Mouse (Mus musculus) hindbrain, embryonic 12.5 days (tissue): ENCODE results near the gene C5ar2. TPM values are rescaled to one million over a fixed set of nuclear protein-coding genes. Genes with fewer than 3 reads are reported as not detected.
A peak's percentile ranks its signal among the peaks of the same experiment; 100 is the strongest.
"Not testable (repeated sequence)": the region's sequence is repeated elsewhere in the genome, so short reads cannot be mapped to it uniquely, and the experiment has no call there.

Experiments used
- ATAC-seq: fragments of 200-750 bp; cut with Nextera tagmentation; 2 replicates; pipeline ENCODE4 v1.8.0; 2017; ENCODE audit warnings: moderate TSS enrichment; ENCODE audit not compliant: low FRiP score
- H3K27ac ChIP-seq: fragments of 300-500 bp; sonication (generic); 2 replicates; pipeline ENCODE4 v1.5.1; 2016; ENCODE audit warnings: mild to moderate bottlenecking
- H3K27me3 ChIP-seq: fragments of 300-500 bp; sonication (generic); 2 replicates; pipeline ENCODE4 v1.6.1; 2016; ENCODE audit warnings: mild to moderate bottlenecking
- H3K36me3 ChIP-seq: fragments of 300-500 bp; sonication (generic); 2 replicates; pipeline ENCODE4 v1.6.1; 2016; ENCODE audit warnings: mild to moderate bottlenecking
- H3K4me1 ChIP-seq: fragments of 300-500 bp; sonication (generic); 2 replicates; pipeline ENCODE4 v1.6.1; 2016
- H3K4me2 ChIP-seq: fragments of 300-500 bp; sonication (generic); replicated peaks from 2 replicates; pipeline ENCODE4 v1.6.1; 2016; ENCODE audit warnings: mild to moderate bottlenecking
- H3K4me3 ChIP-seq: fragments of 300-500 bp; sonication (generic); 2 replicates; pipeline ENCODE4 v1.5.1; 2016; ENCODE audit warnings: mild to moderate bottlenecking
- H3K9ac ChIP-seq: fragments of 300-500 bp; sonication (generic); 2 replicates; pipeline ENCODE4 v1.6.1; 2016; ENCODE audit warnings: mild to moderate bottlenecking, moderate library complexity
- H3K9me3 ChIP-seq: fragments of 300-500 bp; sonication (generic); replicated peaks from 2 replicates; pipeline ENCODE4 v1.6.1; 2016; ENCODE audit warnings: mild to moderate bottlenecking
- WGBS: fragments of 180-500 bp; shearing (Covaris S2); methylation state at CpG from one replicate; pipeline ENCODE4 v1.1.7; 2016; 5-methylcytosine and 5-hydroxymethylcytosine counted together
- polyA plus RNA-seq: library from polyadenylated mRNA; unstranded; fragments of >200 nt; fragmentation: Nextera tagmentation; extraction: Ambion mirVana; gene quantifications from 2 replicates; pipeline ENCODE4 v1.2.1, GENCODE M21; 2016

The C5ar2 gene
- polyA plus RNA-seq, 1 experiment from 2014 or later, result not detected

DNA sequence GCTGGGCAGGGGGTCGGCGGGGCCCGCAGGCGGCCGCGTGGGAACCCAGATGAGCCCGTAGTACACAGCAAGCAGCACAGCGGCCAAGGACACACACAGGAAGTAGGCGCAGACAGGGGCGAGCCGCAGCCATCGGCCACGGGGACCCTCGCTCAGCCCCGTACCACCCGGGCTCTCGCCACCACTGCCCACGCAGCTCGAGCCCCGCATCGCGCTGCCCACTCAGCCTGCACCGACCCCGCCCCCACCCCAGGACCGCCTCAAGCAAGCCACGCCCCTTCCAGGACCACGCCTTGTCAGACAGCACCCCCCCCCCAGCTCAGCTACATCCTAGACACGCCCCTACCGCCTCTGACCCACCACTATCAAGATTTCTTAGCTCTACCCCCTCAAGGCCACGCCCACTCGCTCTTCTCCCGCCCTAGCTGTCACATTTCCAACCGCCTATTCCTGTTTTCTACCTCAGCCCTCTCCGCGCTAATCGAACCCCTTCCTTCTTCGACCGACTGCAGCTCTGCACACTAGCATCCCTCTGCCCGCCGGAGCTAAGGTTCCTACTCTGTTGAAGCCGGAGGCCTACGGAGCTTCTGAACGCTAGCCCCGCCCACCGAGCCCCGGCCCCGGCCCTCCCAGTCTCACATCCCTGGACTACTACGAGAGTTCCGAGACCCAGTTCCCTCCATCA is 29.3 kb upstream of the C5ar2 start, which contains the start of gene Inafm1:
TSS of gene Inafm1 (minus strand) at position 537 of the 685 bp plus-strand sequence.
- WGBS, result 2% methylated on average over 45 of the region's 49 CpGs
- H3K4me3 ChIP-seq, result peak within 1 kb of the TSS; percentile 82
- peak within 1 kb of the TSS; percentile 93 for H3K4me2 ChIP-seq
- peaks cover 28% of the 10 kb centered on the region for H3K4me1 ChIP-seq
- peak; percentile 86 for ATAC-seq
- H3K36me3 ChIP-seq, result peaks cover 31% of the 10 kb centered on the region
- no peaks in the 10 kb centered on the region for H3K9me3 ChIP-seq
- H3K27me3 ChIP-seq, result peaks cover 12% of the 10 kb centered on the region
- H3K9ac ChIP-seq, result peak within 1 kb of the TSS; percentile 88
- peak within 1 kb of the TSS; percentile 94 for H3K27ac ChIP-seq

DNA sequence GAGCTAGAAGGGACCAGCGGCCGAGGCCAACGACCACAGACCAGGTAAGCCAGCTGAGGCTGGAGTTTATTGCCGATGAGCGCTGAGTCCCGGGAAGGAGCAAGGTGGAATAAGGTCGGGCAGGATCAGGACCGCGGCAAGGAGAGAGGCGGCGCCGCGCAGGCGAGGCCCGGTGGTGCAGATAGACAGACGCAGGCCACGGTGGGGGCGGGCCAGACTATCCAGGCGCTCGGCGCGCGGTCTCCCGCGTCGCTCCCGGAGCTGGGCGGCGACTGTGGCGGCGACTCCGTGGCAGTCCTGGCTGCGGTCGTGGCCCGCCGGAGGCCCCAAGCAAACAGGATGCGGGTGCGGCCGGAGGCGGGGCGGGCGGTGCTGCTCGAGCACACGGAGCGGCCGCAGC is 28.7 kb upstream of the C5ar2 start:
- H3K27ac ChIP-seq, result peak overlapping the region; percentile 94
- peak overlapping the region; percentile 93 for H3K4me2 ChIP-seq
- peaks cover 12% of the 10 kb centered on the region for H3K27me3 ChIP-seq
- under 1% methylated on average over 43 of the region's 46 CpGs for WGBS
- no peaks in the 10 kb centered on the region for H3K9me3 ChIP-seq
- H3K4me1 ChIP-seq, result peaks cover 28% of the 10 kb centered on the region
- peak; percentile 75 for ATAC-seq
- peak overlapping the region; percentile 82 for H3K4me3 ChIP-seq
- peaks cover 25% of the 10 kb centered on the region for H3K36me3 ChIP-seq
- peak overlapping the region; percentile 88 for H3K9ac ChIP-seq

DNA sequence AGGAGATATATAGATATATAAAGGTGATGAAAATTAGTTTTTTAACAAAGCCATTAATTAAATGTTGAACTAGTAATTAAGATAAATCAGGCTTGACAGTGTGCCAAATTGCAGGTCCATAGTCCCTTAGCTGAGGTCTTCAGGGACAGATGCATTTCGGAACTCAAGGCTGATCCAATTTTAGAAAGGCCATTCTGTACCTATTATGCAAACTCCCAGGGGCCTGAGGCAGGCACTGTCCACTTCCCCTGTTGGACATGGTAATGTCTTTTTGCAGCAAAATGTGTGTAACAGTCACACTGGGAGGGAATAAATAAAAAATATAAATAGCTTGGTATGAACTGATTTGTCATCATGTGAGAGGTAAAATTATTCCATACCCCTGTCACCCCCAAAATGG is 27.2 kb upstream of the C5ar2 start:
- no peak overlapping the region for H3K27ac ChIP-seq
- 58% methylated on average over 1 of the region's 1 CpGs for WGBS
- no peaks in the 10 kb centered on the region for H3K9me3 ChIP-seq
- no peak overlapping the region for H3K9ac ChIP-seq
- ATAC-seq, result no peak
- H3K4me2 ChIP-seq, result peak overlapping the region; percentile 93
- peaks cover 11% of the 10 kb centered on the region for H3K36me3 ChIP-seq
- H3K4me3 ChIP-seq, result no peak overlapping the region
- H3K4me1 ChIP-seq, result peaks cover 28% of the 10 kb centered on the region
- peaks cover 12% of the 10 kb centered on the region for H3K27me3 ChIP-seq

DNA sequence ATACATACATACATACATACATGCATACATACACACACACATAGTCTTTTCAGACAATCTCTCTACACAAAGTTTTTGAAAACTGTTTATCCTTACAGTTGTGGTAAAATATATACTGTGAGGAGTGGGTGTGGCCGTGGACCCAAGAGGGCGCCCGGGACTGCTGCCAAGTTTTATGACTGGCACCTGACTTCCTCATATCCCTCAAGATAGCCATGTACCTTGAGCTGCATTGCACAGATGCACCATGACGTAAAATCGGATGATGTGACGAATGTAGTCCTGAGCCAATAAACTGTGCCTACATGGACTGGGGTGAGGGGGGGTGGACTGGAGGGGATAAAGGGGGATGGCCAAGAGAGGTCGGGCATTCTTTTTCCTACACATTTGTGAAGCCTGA is 22.6 kb upstream of the C5ar2 start:
- H3K27me3 ChIP-seq, H3K4me3 ChIP-seq, H3K4me1 ChIP-seq, H3K36me3 ChIP-seq, H3K27ac ChIP-seq, H3K4me2 ChIP-seq, H3K9ac ChIP-seq, ATAC-seq: not testable (repeated sequence)
- 0 out of 2 replicates have a peak, but pooled peaks cover 10% of the 10 kb centered on the region for H3K9me3 ChIP-seq
- 85% methylated on average over 7 of the region's 7 CpGs for WGBS

DNA sequence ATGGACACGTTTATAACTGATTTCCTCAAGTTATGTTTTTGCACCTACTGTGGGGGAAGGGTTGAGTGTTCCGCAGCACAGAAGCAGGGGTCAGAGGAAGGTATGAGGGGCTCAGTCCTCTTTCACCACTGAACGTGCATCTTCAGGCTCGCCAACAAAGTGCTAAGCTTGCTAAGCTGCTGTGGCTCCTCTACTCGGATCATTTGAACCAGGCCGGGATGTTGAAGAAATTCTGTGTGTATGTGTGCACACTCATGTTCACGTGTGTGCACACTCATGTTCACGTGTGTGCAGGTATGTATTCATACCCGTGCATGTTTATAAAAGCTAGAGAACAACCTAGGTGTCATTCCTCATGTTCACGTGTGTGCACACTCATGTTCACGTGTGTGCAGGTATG is 21.9 kb upstream of the C5ar2 start:
- no peak overlapping the region for H3K27ac ChIP-seq
- H3K36me3 ChIP-seq, result no peaks in the 10 kb centered on the region
- H3K9me3 ChIP-seq, result 0 out of 2 replicates have a peak, but pooled peaks cover 10% of the 10 kb centered on the region
- WGBS, result 89% methylated on average over 11 of the region's 11 CpGs
- H3K4me1 ChIP-seq, result no peaks in the 10 kb centered on the region
- no peak overlapping the region for H3K4me2 ChIP-seq
- H3K4me3 ChIP-seq, result no peak overlapping the region
- no peak for ATAC-seq
- H3K27me3 ChIP-seq, result no peaks in the 10 kb centered on the region
- no peak overlapping the region for H3K9ac ChIP-seq

DNA sequence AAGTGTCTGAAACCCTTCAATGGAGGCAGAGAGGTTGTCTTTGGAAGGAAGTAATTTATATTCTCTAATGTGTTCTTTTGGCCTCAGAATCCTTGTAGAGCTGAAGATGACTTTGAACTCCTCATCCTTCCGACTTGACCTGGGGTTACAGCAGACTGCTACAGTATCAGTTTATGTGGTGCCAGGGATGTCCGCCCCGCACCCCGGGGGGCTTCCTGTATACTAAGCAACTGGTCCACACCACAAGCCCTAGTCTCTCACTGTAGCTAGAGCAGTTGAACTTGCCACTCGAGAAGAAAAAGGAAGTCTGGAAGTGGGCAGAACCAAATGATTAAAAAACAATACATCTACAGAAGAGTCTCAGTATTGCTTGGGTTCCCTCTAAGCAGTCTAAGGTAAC is 19.9 kb upstream of the C5ar2 start:
- no peaks in the 10 kb centered on the region for H3K27me3 ChIP-seq
- 88% methylated on average over 5 of the region's 5 CpGs for WGBS
- 0 out of 2 replicates have a peak, but pooled peaks cover 10% of the 10 kb centered on the region for H3K9me3 ChIP-seq
- no peak overlapping the region for H3K27ac ChIP-seq
- H3K4me1 ChIP-seq, result no peaks in the 10 kb centered on the region
- no peak overlapping the region for H3K4me3 ChIP-seq
- H3K36me3 ChIP-seq, result no peaks in the 10 kb centered on the region
- no peak overlapping the region for H3K9ac ChIP-seq
- H3K4me2 ChIP-seq, result no peak overlapping the region
- ATAC-seq, result no peak

DNA sequence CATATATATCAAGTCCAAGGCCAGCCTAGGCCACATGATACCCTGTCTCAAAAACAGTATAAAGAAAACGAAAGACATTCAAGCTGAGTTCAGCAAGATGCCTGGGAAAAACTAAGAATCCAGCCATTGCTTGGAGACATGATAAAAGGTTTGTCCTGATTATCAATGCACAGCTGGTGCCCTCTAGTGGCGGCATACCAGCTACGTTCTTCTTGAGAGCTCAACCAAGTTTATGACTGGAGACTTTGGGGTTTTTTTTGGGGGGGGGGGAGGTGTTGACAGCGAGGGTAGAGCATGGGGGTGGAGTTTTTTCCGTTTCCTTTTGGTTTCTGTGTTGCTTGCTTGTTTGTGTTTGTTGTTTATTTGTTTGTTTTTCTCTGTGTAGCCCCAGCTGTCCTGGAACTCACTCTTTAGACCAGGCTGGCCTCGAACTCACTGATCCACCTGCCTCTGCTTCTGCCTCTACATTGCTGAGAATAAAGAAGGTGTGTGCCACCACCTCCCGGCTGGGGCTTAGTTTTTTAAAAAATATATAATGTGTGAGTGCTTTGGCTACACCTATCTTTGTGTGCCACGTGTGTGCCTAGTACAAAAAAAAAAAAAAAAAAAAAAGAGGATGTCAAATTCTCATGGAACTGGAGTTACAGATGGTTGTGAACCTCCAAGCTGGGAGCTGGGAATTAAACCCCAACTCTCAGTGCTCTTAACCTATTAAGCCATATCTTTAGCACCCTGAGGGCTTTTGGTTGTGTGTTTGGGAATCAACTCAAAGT is 19.2 kb upstream of the C5ar2 start:
- H3K9me3 ChIP-seq, result 0 out of 2 replicates have a peak, but pooled peaks cover 10% of the 10 kb centered on the region
- no peaks in the 10 kb centered on the region for H3K27me3 ChIP-seq
- no peak overlapping the region for H3K4me2 ChIP-seq
- 29% methylated on average over 8 of the region's 8 CpGs for WGBS
- ATAC-seq, result no peak
- H3K27ac ChIP-seq, result no peak overlapping the region
- no peak overlapping the region for H3K9ac ChIP-seq
- no peaks in the 10 kb centered on the region for H3K36me3 ChIP-seq
- H3K4me3 ChIP-seq, result no peak overlapping the region
- H3K4me1 ChIP-seq, result no peaks in the 10 kb centered on the region

DNA sequence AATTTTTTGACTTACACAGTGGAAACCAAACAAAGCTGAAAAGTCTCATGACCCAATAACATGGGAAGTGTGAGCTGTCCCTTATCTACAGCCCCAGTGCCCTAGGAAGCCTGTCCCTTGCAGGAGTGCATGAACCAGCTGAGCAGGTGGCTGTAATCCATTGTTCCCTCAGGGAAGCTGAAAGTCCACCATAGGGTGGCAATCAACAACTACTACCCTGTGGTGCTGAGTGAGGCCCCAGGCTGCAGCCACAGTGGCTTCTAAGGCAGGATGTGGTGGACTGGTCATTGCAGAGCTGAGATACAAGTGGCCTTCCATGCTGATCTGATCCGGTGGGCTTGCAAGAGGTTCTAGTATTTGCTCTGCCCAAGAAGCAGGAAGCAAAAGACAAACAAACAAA is 17.1 kb upstream of the C5ar2 start:
- H3K27ac ChIP-seq, result no peak overlapping the region
- H3K4me3 ChIP-seq, result no peak overlapping the region
- H3K27me3 ChIP-seq, result no peaks in the 10 kb centered on the region
- no peaks in the 10 kb centered on the region for H3K4me1 ChIP-seq
- no peak for ATAC-seq
- no peak overlapping the region for H3K9ac ChIP-seq
- WGBS, result 75% methylated on average over 1 of the region's 1 CpGs
- H3K4me2 ChIP-seq, result no peak overlapping the region
- 0 out of 2 replicates have a peak, but pooled peaks cover 10% of the 10 kb centered on the region for H3K9me3 ChIP-seq
- H3K36me3 ChIP-seq, result no peaks in the 10 kb centered on the region

DNA sequence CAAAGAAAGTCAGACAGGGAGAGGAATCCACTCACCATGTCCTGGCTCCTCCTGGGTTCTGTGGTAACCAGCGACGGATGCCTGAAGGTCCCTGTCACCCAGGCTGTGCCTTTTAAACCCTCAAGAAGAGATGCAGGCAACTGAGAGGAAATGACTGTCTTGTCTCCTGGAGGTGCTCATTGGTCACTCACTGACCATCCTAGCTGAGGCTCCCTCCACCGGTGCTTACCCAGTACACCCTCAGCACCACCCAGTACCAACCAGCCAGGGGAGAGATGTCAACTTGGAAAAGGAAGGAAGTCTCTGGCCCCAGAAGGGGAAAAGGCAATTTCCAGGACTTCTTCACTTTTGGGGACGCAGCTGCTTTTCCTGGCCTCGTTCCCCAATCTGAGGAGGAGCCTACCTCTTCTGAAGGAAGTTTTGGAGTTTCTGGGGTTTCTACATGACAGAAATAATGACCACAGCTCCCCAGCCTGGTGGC is 15.2 kb upstream of the C5ar2 start, which contains the start of gene C5ar1:
TSS of gene C5ar1 (minus strand) at position 431 of the 481 bp plus-strand sequence.
- Histone ChIP-seq H3K27me3 (no peaks in the 10 kb centered on the region), H3K4me1 (no peaks in the 10 kb centered on the region), H3K4me3 (no peak within 1 kb of the TSS), H3K36me3 (no peaks in the 10 kb centered on the region), H3K27ac (no peak within 1 kb of the TSS), H3K9ac (no peak within 1 kb of the TSS), H3K4me2 (no peak within 1 kb of the TSS), H3K9me3 (no peaks in the 10 kb centered on the region)
- ATAC-seq, result no peak
- 87% methylated on average over 5 of the region's 5 CpGs for WGBS

DNA sequence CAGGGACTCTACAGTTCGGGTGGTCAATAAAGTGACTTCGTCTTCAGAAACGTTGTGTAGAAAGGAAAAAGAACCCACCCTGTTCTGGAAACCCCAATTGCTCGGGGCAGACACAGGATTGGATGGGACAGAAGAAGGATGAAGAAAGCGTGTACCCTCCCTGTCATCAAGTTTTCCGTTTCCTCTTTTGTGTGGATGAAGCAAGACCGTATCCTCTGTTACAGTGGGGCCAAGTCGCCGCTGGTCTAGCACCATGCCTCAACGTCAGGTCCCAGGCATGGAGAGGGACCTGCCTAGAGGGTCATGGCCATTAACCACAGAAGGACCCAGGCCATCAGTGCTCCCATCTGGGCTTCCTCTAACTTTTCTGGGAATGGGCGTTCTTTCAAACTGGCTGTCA is 13.9 kb upstream of the C5ar2 start:
- H3K4me3 ChIP-seq, result no peak overlapping the region
- 86% methylated on average over 11 of the region's 11 CpGs for WGBS
- H3K9ac ChIP-seq, result no peak overlapping the region
- no peaks in the 10 kb centered on the region for H3K27me3 ChIP-seq
- no peaks in the 10 kb centered on the region for H3K9me3 ChIP-seq
- H3K4me2 ChIP-seq, result no peak overlapping the region
- H3K27ac ChIP-seq, result no peak overlapping the region
- no peaks in the 10 kb centered on the region for H3K4me1 ChIP-seq
- no peak for ATAC-seq
- H3K36me3 ChIP-seq, result no peaks in the 10 kb centered on the region

DNA sequence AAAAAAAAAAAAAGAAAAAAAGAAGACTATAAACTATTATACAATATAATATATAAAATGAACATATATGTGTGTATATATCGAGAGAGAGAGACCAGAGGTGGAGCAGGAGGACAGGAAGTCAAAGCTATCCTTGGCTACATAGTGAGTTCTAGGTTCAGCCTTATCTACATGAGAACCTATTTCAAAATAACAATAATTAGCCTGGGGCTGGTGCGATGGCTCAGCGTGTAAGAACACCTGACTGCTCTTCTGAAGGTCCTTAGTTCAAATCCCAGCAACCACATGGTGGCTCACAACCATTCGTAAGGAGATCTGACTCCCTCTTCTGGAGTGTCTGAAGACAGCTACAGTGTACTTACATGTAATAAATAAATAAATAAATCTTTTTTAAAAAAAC is 12.0 kb upstream of the C5ar2 start:
- not testable (repeated sequence) for H3K36me3 ChIP-seq, H3K4me3 ChIP-seq, H3K9ac ChIP-seq, H3K27ac ChIP-seq, H3K27me3 ChIP-seq, H3K4me1 ChIP-seq, ATAC-seq, H3K9me3 ChIP-seq, H3K4me2 ChIP-seq
- WGBS, result 90% methylated on average over 4 of the region's 4 CpGs

DNA sequence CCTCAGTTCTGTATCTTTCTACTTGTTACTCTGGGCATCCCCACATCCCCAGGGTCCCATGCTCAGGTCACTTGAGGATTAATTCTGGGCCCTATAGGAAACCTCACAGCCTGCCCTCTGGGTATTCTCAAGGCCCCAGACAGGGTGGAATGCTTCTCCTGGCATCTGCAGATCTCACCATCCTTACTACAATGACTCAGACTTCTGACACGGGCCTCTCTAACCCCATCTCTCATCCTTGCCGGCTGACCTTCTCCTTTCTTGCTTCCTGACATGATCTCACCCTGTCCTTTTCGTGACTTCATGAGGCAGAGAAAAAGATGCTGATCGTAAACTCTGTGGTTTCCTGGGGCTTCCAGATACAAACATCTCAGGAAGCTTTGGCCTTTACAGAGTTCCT is 10.2 kb upstream of the C5ar2 start:
- no peaks in the 10 kb centered on the region for H3K9me3 ChIP-seq
- H3K4me3 ChIP-seq, result no peak overlapping the region
- no peak for ATAC-seq
- H3K27me3 ChIP-seq, result no peaks in the 10 kb centered on the region
- no peaks in the 10 kb centered on the region for H3K36me3 ChIP-seq
- H3K9ac ChIP-seq, result no peak overlapping the region
- WGBS, result 69% methylated on average over 4 of the region's 4 CpGs
- no peaks in the 10 kb centered on the region for H3K4me1 ChIP-seq
- no peak overlapping the region for H3K27ac ChIP-seq
- no peak overlapping the region for H3K4me2 ChIP-seq
